Mouse (Mus musculus) heart, embryonic 16.5 days (tissue): ENCODE data around the gene Tanc2. TPM values are rescaled to one million over a fixed set of nuclear protein-coding genes. Genes with fewer than 3 reads are reported as not detected.

ENCODE experiments used
- ATAC-seq: fragments of 200-750 bp; cut with Nextera tagmentation; replicated peaks from 2 replicates; pipeline ENCODE4 v1.8.0; 2017; ENCODE audit warnings: moderate number of reproducible peaks; ENCODE audit not compliant: insufficient read depth, low FRiP score; ENCODE audit errors: extremely low read depth
- H3K27ac ChIP-seq: fragments of 300-500 bp; sonication (generic); 2 replicates; pipeline ENCODE4 v1.5.1; 2014; ENCODE audit warnings: mild to moderate bottlenecking, low read length, control low read depth, moderate library complexity
- H3K27me3 ChIP-seq: fragments of 300-500 bp; sonication (generic); 2 replicates; pipeline ENCODE4 v1.6.1; 2014; ENCODE audit warnings: low read length, mixed read lengths; ENCODE audit not compliant: control insufficient read depth, insufficient read depth
- H3K36me3 ChIP-seq: fragments of 300-500 bp; sonication (generic); 2 replicates; pipeline ENCODE4 v1.6.1; 2014; ENCODE audit not compliant: control insufficient read depth, insufficient read depth
- H3K4me1 ChIP-seq: fragments of 300-500 bp; sonication (generic); 2 replicates; pipeline ENCODE4 v1.6.1; 2014; ENCODE audit warnings: low read length, mixed read lengths; ENCODE audit not compliant: control insufficient read depth, insufficient read depth
- H3K4me2 ChIP-seq: fragments of 300-500 bp; sonication (generic); 2 replicates; pipeline ENCODE4 v1.6.1; 2014; ENCODE audit warnings: low read depth, mild to moderate bottlenecking, control low read depth, low read length
- H3K4me3 ChIP-seq: fragments of 300-500 bp; sonication (generic); 2 replicates; pipeline ENCODE4 v1.5.1; 2014; ENCODE audit warnings: mild to moderate bottlenecking, control low read depth, low read length
- H3K9ac ChIP-seq: fragments of 300-500 bp; sonication (generic); 2 replicates; pipeline ENCODE4 v1.6.1; 2014; ENCODE audit warnings: low read length, control low read depth
- H3K9me3 ChIP-seq: fragments of 300-500 bp; sonication (generic); replicated peaks from 2 replicates; pipeline ENCODE4 v1.6.1; 2016; ENCODE audit warnings: low read length; ENCODE audit not compliant: control insufficient read depth
- WGBS: fragments of 180-500 bp; shearing (Covaris S2); extraction: QIAGEN DNeasy Blood & Tissue Kit; methylation state at CpG from one replicate; pipeline ENCODE4 v1.1.7; 2014; 5-methylcytosine and 5-hydroxymethylcytosine counted together
- polyA plus RNA-seq: library from polyadenylated mRNA; unstranded; fragments of >200 nt; fragmentation: Nextera tagmentation; extraction: Ambion mirVana; gene quantifications from 2 replicates; pipeline ENCODE4 v1.2.1, GENCODE M21; 2015

The Tanc2 gene
- polyA plus RNA-seq, 1 experiment from 2014 or later = 8.0 TPM

DNA sequence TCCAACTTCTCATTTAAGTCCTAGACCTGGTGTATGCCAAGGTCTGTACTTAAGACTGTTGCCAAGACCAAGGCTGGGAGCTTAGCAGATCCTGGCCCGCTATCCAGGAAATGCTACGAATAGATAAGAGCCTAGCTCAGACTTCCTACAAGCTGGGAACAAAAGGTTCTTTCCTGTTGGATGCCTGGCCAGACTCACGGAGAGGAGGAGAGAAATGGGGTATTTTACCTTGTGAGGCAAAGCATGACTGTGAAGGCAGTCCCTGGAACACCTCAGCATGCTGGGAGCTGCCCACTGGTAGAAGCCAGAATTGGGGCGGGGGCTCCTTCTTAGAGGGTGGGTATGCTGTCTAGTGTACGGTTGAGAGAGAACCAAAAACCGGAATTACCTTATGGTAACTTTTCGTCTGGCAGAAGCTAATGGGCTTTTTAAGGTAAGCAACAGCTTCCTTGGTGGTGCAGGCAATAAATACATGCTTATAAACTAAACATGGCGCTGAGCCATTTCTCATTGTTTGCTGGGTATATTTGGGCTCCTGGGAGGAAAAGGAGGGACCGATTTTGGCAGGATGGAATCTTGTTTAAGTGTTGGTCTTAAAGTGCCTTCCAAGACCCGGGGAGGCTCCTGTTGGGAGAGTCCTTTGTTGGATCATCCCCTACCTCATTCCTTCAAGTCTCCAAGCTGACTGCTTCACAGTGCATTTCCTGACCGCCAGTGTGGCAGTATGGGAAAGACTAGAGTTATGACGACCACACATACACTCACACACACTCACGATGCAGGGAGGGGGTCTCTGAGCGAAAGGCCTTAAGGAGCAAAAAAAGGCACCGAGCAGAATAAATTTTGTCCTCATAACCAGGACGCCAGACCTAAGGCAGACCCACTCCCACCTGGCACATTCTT lies 355.2 kb downstream of the Tanc2 start:
- peaks cover 15% of the 10 kb centered on the region for H3K4me1 ChIP-seq
- peaks cover 14% of the 10 kb centered on the region; the same call in 1 of the 2 replicates for H3K27me3 ChIP-seq
- peak; percentile 42 for ATAC-seq
- H3K4me3 ChIP-seq = peak overlapping the region; percentile 70
- 58% methylated on average over 16 of the region's 16 CpGs for WGBS
- peak overlapping the region; percentile 81 for H3K27ac ChIP-seq
- no peaks in the 10 kb centered on the region for H3K9me3 ChIP-seq
- peak overlapping the region; percentile 99 for H3K4me2 ChIP-seq
- H3K9ac ChIP-seq = peak overlapping the region; percentile 9; the same call in 1 of the 2 replicates
- no peaks in the 10 kb centered on the region for H3K36me3 ChIP-seq

DNA sequence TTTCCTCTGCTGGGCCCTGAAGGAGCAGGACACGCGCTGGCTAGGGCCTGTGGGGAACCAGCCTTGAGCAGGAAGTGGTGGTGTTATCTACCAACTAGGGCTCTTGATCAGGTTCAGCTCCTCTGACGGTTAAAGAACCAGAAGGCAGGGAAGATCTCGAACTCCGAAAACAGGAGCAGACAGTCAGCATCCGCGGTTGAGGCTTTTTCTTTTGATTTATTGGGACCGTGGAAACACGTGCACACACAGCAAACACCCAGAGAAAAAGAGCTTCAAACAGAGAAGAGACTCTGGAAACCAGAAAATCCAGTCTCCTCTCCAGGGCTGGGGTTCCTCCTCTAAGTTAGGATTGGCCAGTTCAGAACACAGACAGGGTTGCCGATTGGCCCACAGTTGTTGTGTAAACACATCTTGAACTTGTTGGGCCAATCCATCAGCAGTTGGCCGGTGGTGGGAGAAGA lies 356.9 kb downstream of the Tanc2 start:
- peaks cover 9% of the 10 kb centered on the region; the same call in 1 of the 2 replicates for H3K27me3 ChIP-seq
- no peak for ATAC-seq
- H3K4me1 ChIP-seq = peaks cover 15% of the 10 kb centered on the region
- H3K9ac ChIP-seq = no peak overlapping the region
- no peak overlapping the region for H3K4me2 ChIP-seq
- no peaks in the 10 kb centered on the region for H3K36me3 ChIP-seq
- H3K4me3 ChIP-seq = no peak overlapping the region
- 48% methylated on average over 11 of the region's 11 CpGs for WGBS
- H3K9me3 ChIP-seq = no peaks in the 10 kb centered on the region
- H3K27ac ChIP-seq = no peak overlapping the region

DNA sequence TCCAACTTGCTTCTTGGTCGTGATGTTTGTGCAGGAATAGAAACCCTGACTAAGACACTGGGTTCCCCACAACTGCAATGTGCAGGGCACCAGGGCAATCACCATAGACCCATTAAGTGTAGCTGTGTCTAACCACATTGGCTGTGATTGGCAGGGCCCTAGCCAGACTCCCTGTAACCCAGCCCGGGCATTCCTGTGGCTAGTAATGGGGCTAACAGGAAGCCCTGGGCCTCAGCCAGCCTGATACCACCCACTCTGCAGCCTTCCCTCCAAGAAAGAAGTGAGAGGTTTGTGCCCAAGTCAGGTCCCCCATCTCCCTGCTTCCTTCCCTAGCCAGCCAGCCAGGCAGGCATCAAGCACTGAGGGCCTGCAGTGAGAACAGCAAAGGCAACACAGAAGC lies 358.5 kb downstream of the Tanc2 start:
- WGBS = 47% methylated on average over 2 of the region's 2 CpGs

DNA sequence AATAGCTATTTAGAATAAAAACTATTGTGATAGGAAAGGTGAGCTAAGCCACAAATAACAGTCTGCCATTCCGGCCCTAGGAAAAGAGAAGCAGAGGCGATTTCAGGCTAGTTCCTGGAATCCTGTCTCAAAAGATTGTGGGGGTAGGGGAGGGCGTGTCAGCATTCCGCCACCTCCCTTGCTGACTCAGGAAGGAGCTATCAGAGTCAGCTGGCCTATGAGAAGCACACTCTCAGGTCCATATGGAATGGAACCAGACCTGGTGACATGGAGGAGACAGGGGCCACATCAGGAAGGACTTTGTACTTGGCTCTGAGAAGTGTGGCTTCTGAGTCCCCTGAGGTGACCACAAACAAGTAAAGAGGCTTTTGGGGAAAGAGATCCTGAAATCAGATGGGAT lies 360.7 kb downstream of the Tanc2 start:
- H3K9me3 ChIP-seq = no peaks in the 10 kb centered on the region
- 60% methylated on average over 4 of the region's 4 CpGs for WGBS
- ATAC-seq = no peak
- no peaks in the 10 kb centered on the region for H3K36me3 ChIP-seq
- 0 out of 2 replicates have a peak, but pooled peaks cover 2% of the 10 kb centered on the region for H3K27me3 ChIP-seq
- no peak overlapping the region for H3K4me3 ChIP-seq
- H3K4me2 ChIP-seq = no peak overlapping the region
- no peak overlapping the region for H3K27ac ChIP-seq
- no peak overlapping the region for H3K9ac ChIP-seq
- H3K4me1 ChIP-seq = peaks cover 3% of the 10 kb centered on the region

More for the DNA sequence above, 358.5 kb downstream of the Tanc2 start:
- 0 out of 2 replicates have a peak, but pooled peaks cover 2% of the 10 kb centered on the region for H3K27me3 ChIP-seq
- H3K27ac ChIP-seq = no peak overlapping the region
- H3K4me3 ChIP-seq = no peak overlapping the region
- no peak for ATAC-seq
- H3K9me3 ChIP-seq = no peaks in the 10 kb centered on the region
- no peak overlapping the region for H3K4me2 ChIP-seq
- peaks cover 15% of the 10 kb centered on the region for H3K4me1 ChIP-seq
- H3K9ac ChIP-seq = no peak overlapping the region
- no peaks in the 10 kb centered on the region for H3K36me3 ChIP-seq

DNA sequence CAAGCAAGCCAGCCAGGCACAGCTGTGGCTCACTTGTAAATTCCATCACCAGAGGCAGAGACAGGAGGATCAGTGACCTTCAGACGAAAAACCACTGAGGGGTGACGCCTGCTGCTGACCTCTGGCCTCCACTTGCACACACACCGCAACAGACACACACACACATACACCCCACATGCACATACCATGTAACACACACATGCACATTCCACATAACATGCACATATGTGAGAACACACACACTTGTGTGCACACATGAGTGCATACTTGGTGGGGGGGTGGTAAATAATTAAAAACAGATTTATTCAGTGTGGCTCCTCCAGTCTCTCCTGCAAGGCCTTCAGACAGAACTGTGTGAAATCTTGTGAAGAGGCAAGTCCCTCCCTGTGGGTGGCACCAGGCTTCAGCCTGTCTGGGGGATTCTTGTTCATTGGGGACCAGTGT lies 361.8 kb downstream of the Tanc2 start:
- Histone ChIP-seq H3K4me2 (no peak overlapping the region), H3K36me3 (no peaks in the 10 kb centered on the region), H3K27me3 (peaks cover 2% of the 10 kb centered on the region; the same call in 1 of the 2 replicates), H3K9me3 (no peaks in the 10 kb centered on the region), H3K27ac (no peak overlapping the region), H3K9ac (no peak overlapping the region), H3K4me1 (peaks cover 3% of the 10 kb centered on the region; the same call in 1 of the 2 replicates), H3K4me3 (no peak overlapping the region)
- ATAC-seq = no peak
- WGBS = 73% methylated on average over 3 of the region's 3 CpGs

DNA sequence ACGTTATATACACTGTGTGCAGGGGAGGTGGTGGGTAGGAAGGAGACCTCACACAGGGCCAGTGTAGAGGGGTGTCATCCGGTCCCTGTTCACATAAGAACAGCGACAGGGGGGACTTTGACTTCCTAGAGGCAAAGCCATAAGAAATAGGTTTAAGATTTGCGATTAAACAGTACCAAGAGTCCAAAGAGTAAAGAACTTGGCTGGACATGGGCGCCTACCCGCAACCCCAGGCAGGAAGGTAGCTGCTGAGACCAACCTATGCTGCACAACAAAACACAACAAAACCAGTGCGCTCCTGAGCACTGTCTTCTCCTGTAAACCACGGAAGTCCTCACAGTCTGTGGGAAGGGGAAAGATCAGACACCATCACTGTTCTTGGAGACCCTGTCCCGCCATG lies 362.3 kb downstream of the Tanc2 start:
- Histone ChIP-seq H3K27ac (no peak overlapping the region), H3K27me3 (peaks cover 2% of the 10 kb centered on the region; the same call in 1 of the 2 replicates), H3K9ac (no peak overlapping the region), H3K4me1 (peaks cover 2% of the 10 kb centered on the region; the same call in 1 of the 2 replicates), H3K36me3 (no peaks in the 10 kb centered on the region), H3K9me3 (no peaks in the 10 kb centered on the region), H3K4me3 (no peak overlapping the region), H3K4me2 (no peak overlapping the region)
- no peak for ATAC-seq
- WGBS = 81% methylated on average over 9 of the region's 9 CpGs

DNA sequence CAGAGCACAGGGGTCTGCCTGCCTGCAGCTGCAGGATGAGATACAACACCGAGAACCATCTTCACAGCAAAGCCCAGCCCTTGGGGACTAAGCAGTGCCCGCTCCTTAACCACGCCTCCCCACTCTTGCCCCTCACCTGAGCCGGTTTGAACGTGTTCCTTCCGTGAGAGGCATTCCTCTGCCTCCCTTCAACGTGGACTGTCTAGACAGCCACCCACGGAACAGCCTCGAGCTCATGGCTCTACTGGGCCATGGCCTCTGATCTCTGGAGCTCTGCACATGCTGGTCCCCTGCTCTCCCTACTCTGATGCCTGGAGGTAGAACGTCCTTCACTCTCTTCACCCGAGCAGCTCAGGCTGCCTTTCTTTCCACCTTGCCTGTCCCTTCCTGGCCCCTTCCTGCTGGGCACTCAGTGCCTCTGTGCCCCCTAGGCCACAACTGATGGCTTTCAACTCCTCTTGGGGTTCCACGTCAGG lies 363.2 kb downstream of the Tanc2 start, which contains the start of gene Cyb561:
Gene Cyb561, minus strand, starts transcription at position 426 of the 476 bp plus-strand sequence.
- WGBS = 65% methylated on average over 12 of the region's 12 CpGs
- no peak within 1 kb of the TSS for H3K9ac ChIP-seq
- ATAC-seq = no peak
- no peak within 1 kb of the TSS for H3K27ac ChIP-seq
- no peaks in the 10 kb centered on the region for H3K9me3 ChIP-seq
- H3K4me1 ChIP-seq = no peaks in the 10 kb centered on the region
- H3K36me3 ChIP-seq = no peaks in the 10 kb centered on the region
- no peak within 1 kb of the TSS for H3K4me2 ChIP-seq
- H3K27me3 ChIP-seq = peaks cover 2% of the 10 kb centered on the region; the same call in 1 of the 2 replicates
- no peak within 1 kb of the TSS for H3K4me3 ChIP-seq

DNA sequence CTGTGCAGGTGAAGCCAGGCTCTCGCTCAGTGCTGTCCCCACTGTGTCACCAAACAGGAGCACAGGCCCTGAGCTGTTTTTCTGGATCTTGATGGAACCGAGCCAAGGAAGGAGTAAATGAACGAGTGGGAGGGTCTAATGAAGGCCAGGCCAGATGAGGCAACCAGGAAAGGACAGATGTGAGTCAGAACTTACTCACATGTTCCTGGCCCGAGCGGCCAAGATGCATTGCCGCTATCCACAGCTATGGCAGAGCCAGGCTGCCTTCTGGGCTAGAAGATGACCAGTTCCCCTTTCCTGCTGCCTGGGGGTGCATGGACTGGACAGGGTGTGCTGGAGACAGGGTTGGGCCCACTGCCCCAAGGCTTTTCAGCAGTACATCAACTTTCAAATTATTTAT lies 363.6 kb downstream of the Tanc2 start:
- Histone ChIP-seq H3K27ac (no peak overlapping the region), H3K9ac (no peak overlapping the region), H3K4me3 (no peak overlapping the region), H3K36me3 (no peaks in the 10 kb centered on the region), H3K4me1 (no peaks in the 10 kb centered on the region; the same call in 1 of the 2 replicates), H3K27me3 (peaks cover 2% of the 10 kb centered on the region; the same call in 1 of the 2 replicates), H3K4me2 (no peak overlapping the region), H3K9me3 (no peaks in the 10 kb centered on the region)
- WGBS = 50% methylated on average over 6 of the region's 6 CpGs
- ATAC-seq = 0 out of 2 replicates have a peak, but pooled peaks have one; percentile 6
